Mouse (Mus musculus) left cerebral cortex, postnatal 36 days (tissue): ENCODE results near the gene Cd151. TPM values are rescaled to one million over a fixed set of nuclear protein-coding genes. Genes with fewer than 3 reads are reported as not detected.

Experiments
- DNase-seq, 2 experiments: peaks; one replicate each; pipeline ENCODE4 v3.0.0; 2021 to 2022; ENCODE audit warnings: low spot score in 2 of 2, mixed read lengths in 1 of 2
- intact Hi-C: fragments of 180-260 bp; cut with DNase I; formaldehyde crosslinking; loops from one replicate; pipeline ENCODE4 v1.15.1; 2025
- total RNA-seq, 2 experiments: library from RNA; stranded (reverse); gene quantifications; 2 replicates each; pipeline ENCODE4 v1.2.3; 2021

Gene Cd151
- total RNA-seq, 2 experiments from 2014 or later, result 30.9 to 35.4 TPM

- intact Hi-C loops, result loop anchor here (5.0 kb wide), 1 partner anchor 183 kb away; no protein-coding TSS in a partner anchor
- no peak for DNase-seq
Measured at GRCm38 (mm10) chr7:141484186-141485120, 17.3 kb downstream of the Cd151 start.

- DNase-seq, result no peak
- intact Hi-C loops, result no loop called here
Measured at GRCm38 (mm10) chr7:141485186-141485585, 18.0 kb downstream of the Cd151 start.

DNA sequence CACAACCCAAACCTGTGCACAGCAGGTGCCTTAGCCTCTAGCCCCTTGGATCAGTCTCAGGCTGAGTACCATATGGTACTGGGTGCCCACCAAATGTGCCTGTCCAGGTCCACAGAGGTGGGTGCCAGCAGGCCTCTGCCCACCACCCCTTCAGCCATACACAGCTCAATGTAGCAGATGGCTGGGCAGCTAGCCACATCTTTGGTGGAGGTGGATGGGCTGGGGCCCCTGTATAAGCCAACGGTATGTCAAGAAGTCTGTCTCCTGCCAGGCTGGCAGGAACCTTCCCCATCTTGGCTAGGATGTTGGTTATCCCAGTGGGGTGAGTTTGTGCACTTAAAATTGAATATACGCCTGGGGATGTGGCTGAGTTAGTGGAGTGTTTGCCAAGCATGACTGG, 18.4 kb downstream of the Cd151 start:
- no peak for DNase-seq
- intact Hi-C loops, result no loop called here

DNA sequence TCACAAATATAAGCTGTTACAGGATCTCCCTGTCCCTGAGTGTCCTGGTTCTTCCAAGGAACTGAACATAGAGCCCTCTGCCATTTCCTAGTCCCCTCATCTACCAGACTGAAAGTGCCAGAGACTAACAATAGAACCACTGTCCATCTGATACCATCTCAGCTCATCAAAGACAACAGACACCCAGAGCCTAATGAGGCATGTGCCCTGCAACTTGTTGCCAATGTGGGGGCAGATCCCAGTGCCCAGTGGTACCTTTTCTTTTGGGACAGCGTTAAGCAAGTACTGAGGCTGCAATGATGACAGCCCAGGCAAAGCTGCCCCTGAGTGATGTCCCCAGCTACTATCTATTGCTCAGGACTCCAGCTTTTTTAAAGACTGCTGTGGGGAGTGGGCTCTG, 19.0 kb downstream of the Cd151 start:
- no peak for DNase-seq
- intact Hi-C loops, result no loop called here

GRCm38 (mm10) chr7:141487141-141487540, 19.9 kb downstream of the Cd151 start:
- intact Hi-C loops, result no loop called here

DNA sequence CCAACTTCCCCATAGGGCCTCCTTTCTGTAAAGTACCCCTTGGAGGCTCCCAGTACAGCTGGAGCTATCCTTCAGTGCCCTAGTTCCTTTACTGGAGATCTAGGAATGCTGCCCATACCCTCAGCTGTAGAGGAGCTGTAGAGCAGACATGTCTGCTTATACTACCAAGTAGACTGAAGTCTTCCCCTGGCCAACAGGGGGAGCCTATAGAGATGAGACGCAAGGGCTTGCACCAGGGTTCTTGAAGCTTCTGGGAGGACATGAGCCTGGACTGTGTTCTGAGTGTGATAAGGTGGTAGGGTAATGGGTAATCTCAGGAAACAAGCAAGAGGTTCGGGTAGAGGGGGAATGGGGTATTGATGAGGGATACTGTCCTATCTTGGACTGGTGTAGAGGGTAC, 24.0 kb downstream of the Cd151 start:
- no peak for DNase-seq
- intact Hi-C loops, result no loop called here

More at GRCm38 (mm10) chr7:141487141-141487540, 19.9 kb downstream of the Cd151 start:
- DNase-seq, result no peak

DNA sequence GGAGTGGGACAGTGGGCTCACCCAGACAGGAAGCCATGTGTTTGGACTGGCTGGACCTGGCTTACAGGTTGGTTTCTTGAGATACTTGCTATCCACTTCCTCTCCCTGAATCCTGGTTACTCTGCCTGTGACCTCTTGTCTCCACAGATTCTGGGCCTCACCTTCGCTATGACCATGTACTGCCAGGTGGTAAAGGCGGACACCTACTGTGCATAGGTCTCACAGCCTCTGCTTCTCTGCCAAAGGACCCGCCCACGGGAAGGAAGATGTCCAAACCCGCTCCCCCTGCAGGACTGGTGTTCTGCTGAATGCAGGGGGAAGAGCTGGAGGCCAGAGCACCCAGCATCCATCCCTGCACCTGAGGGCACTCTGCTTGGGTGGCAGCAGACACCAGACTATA, 25.5 kb downstream of the Cd151 start:
- intact Hi-C loops, result no loop called here
- no peak for DNase-seq

DNA sequence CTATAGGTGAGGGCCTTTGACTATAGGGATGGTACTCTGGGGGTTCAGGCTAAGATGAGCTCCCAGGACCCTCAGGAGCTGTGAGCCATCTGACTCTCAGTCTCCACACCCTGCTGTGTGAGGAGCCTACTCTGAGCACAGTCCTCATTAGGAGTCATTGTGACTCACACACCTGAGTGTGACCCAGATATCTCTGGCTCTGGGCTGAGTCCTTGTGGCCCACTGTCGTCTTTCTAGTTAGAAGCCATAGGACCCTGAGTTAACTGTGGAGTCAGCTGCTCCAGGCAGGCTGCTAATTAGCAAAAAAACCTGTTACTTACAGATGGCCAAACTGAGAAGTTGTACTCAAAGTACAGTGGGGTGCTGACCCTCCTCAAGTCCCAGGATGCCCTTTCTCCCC, 26.5 kb downstream of the Cd151 start:
- intact Hi-C loops, result no loop called here
- no peak for DNase-seq

- intact Hi-C loops, result no loop called here
- DNase-seq, result no peak
Measured at GRCm38 (mm10) chr7:141495379-141495778, 28.2 kb downstream of the Cd151 start.

DNA sequence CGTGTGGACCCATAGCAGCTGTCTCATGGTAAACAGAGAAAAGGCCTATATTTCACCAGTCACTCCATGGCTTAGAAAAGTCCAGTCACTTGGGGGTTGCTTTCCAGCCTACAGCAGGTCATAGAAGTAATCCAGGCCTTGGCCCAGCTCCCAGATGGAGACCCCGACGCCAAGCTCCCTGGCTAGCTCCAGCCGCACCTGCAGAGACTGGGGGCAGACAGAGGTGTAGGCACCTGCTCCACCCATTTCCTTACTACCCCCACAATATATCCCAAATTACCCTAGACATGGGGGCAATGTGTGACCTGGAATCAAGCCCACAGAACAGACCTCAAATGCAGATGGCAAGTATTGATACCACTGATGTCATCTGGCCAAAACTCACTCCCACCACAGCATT, 28.7 kb downstream of the Cd151 start:
- no peak for DNase-seq

DNA sequence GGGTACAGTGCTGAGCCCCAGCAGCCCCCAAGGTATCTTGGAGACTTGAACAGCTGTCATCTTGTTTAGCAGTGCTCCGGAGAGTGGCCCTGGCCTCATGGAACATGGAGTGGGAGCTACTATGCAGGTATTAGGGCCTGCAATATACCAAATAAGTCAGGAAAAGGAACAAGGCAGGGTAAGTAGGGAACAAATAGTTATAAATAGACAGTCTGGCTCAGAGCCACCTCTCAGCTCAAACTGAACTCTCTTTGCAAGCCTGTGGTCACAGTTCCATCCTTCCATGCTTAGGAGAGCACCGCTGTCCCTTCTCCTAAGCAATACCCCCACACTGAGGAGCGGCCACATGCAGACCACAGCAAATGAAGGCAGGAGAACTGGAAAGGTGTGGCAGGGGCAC, 30.4 kb downstream of the Cd151 start:
- intact Hi-C loops, result no loop called here
- no peak for DNase-seq

More for the DNA sequence above, 28.7 kb downstream of the Cd151 start:
- intact Hi-C loops, result no loop called here

- intact Hi-C loops, result no loop called here
- no peak for DNase-seq
Measured at GRCm38 (mm10) chr7:141501820-141502555, 34.8 kb downstream of the Cd151 start.

DNA sequence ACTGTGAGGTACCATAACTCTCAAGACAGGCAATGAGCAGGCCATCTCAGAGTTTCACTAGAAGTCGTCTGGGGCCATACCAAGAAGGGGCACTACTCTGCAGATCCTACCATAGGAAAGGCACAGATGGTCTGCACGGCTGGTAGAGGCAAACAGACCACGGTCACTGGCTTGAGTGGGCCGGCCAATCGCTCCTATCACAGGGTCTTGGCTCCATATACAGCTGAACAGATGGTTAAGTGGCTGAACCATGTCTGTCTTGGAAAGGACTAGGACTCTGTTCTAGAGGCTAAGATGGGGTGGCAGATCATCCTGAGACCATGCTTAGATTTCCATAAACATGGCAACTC, 35.3 kb downstream of the Cd151 start:
- intact Hi-C loops, result no loop called here
- DNase-seq, result no peak

DNA sequence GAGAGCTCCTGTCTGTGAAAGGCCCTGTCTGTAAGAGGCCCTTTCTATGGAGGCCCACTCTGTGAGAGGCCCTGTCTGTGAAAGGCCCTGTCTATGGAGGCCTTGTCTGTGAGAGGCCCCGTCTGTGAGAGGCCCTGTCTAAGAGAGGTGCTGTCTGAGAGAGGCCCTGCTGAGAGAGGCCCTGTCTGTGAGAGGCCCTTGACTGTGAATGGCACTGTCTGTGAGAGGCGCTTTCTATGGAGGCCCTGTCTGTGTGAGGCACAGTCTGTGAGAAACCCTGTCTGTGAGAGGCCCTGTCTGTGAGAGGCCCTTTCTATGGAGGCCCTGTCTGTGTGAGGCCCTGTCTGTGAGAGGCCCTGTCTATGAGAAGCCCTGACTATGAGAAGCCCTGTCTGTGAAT, 39.1 kb downstream of the Cd151 start:
- DNase-seq, result no peak
- intact Hi-C loops, result no loop called here

DNA sequence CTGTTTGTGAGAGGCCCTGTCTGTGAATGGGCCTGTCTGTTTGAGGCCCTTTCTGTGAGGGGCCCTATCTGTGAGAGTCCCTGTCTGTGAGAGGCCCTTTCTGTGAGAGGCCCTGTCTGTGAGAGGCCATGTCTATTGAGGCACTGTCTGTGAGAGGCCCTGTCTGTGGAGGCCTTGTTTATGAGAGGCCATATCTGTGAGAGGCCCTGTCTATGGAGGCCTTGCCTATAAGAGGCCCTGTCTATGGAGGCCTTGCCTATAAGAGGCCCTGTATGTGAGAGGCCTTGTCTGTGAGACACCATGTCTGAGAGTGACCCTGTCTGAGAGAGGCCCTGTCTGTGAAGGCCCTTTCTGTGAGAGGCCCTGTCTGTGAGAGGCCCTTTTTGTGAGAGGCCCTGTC, 41.0 kb downstream of the Cd151 start:
- DNase-seq, result no peak
- intact Hi-C loops, result no loop called here

- DNase-seq, result no peak
- intact Hi-C loops, result no loop called here
Measured at GRCm38 (mm10) chr7:141510196-141510595, 43.0 kb downstream of the Cd151 start.

- intact Hi-C loops, result no loop called here
- DNase-seq, result no peak
Measured at GRCm38 (mm10) chr7:141510681-141511191, 43.5 kb downstream of the Cd151 start.

GRCm38 (mm10) chr7:141517638-141518037, 50.4 kb downstream of the Cd151 start:
- no peak for DNase-seq
- intact Hi-C loops, result no loop called here

- no peak for DNase-seq
- intact Hi-C loops, result no loop called here
Measured at GRCm38 (mm10) chr7:141518296-141518695, 51.1 kb downstream of the Cd151 start.

GRCm38 (mm10) chr7:141518926-141519325, 51.7 kb downstream of the Cd151 start:
- DNase-seq, result no peak
- intact Hi-C loops, result no loop called here

DNA sequence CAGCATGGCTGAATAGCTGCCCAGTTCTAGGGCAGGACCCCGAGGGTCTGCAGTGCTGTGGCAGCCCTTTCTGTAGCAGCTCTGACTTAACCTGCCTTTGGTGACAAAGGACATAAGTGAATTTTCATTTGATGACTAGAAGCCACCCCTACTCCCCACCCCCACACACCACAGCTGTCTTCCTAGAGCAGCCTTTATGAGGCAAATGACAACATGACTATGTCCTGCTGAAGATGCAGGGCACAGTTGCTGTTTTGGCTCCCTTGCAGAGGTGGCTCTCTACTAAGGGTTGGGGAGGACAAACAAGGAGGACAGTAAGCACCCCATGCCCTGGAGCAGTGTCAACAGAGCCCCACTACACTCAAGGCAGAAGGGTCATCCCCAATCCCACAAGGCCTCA, 52.6 kb downstream of the Cd151 start:
- no peak for DNase-seq
- intact Hi-C loops, result no loop called here
